Mouse (Mus musculus): ENCODE data around the gene Las1l.
A peak's percentile ranks its signal among the peaks of the same experiment; 100 is the strongest.

The Las1l gene

GRCm38 (mm10) chrX:95956497-95957293 lies at the start of gene Las1l:
Las1l (minus strand) TSS chrX:95956962.
- peak; percentile 64 to 79 for DNase-seq (ENCODE audit: low spot score in 2 of 2)

GRCm38 (mm10) chrX:96006395-96006794 lies 49.6 kb upstream of the Las1l start:
- no peak for DNase-seq (ENCODE audit: low spot score in 2 of 2)

GRCm38 (mm10) chrX:95999601-96000000 lies 42.8 kb upstream of the Las1l start:
- no peak for DNase-seq (ENCODE audit: low spot score in 2 of 2)

- no peak for DNase-seq (ENCODE audit: low spot score in 2 of 2)
Observed at GRCm38 (mm10) chrX:95993206-95993605, 36.4 kb upstream of the Las1l start.

GRCm38 (mm10) chrX:95969936-95970335 lies 13.2 kb upstream of the Las1l start:
- DNase-seq (ENCODE audit: low spot score in 2 of 2), result no peak

GRCm38 (mm10) chrX:95969116-95969515 lies 12.4 kb upstream of the Las1l start:
- DNase-seq (ENCODE audit: low spot score in 2 of 2), result no peak

GRCm38 (mm10) chrX:95968594-95968965 lies 11.8 kb upstream of the Las1l start:
- DNase-seq (ENCODE audit: low spot score in 2 of 2), result peak; percentile 29 to 71

- peak; percentile 34 to 62 for DNase-seq (ENCODE audit: low spot score in 2 of 2)
Observed at GRCm38 (mm10) chrX:95967847-95968593, 11.3 kb upstream of the Las1l start.

- no peak for DNase-seq (ENCODE audit: low spot score in 2 of 2)
Observed at GRCm38 (mm10) chrX:95965036-95965435, 8.3 kb upstream of the Las1l start.

- no peak for DNase-seq (ENCODE audit: low spot score in 2 of 2)
Observed at GRCm38 (mm10) chrX:95963366-95963765, 6.6 kb upstream of the Las1l start.

GRCm38 (mm10) chrX:95957461-95957860 lies 699 bp upstream of the Las1l start:
- DNase-seq (ENCODE audit: low spot score in 2 of 2), result peak in 1 of 2 experiments; percentile 4

- peak in 1 of 2 experiments; percentile 38 for DNase-seq (ENCODE audit: low spot score in 2 of 2)
Observed at GRCm38 (mm10) chrX:95950776-95951175, 6.0 kb downstream of the Las1l start.

GRCm38 (mm10) chrX:95948135-95948534 lies 8.6 kb downstream of the Las1l start:
- no peak for DNase-seq (ENCODE audit: low spot score in 2 of 2)

GRCm38 (mm10) chrX:95945496-95945895 lies 11.3 kb downstream of the Las1l start:
- DNase-seq (ENCODE audit: low spot score in 2 of 2), result no peak

- no peak for DNase-seq (ENCODE audit: low spot score in 2 of 2)
Observed at GRCm38 (mm10) chrX:95935481-95935880, 21.3 kb downstream of the Las1l start.

GRCm38 (mm10) chrX:95902716-95903115 lies 54.0 kb downstream of the Las1l start:
- no peak for DNase-seq (ENCODE audit: low spot score in 2 of 2)
